ENCODE assay signal across 40 mouse cellular contexts in the genomic region with DNA sequence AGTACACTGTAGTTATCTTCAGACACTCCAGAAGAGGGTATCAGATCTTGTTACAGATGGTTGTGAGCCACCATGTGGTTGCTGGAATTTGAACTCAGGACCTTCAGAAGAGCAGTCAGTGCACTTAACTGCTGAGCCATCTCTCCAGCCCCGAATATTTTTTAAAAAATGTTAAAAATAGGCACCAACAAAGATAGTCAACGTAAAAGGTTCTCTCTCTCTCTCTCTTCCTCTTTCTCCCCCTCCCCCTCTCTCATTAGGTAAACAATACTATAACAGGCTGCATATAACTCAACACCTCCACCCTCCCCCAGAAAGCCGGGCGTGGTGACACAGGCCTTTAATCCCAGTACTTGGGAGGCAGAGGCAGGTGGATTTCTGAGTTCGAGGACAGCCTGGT. TPM values are rescaled to one million over a fixed set of nuclear protein-coding genes. Genes with fewer than 3 reads are reported as not detected.
"Had no signal": no experiment of that assay in that cellular context is flagged by ENCODE, and none has a peak within 500 bp of the region (broad histone marks: within the 10 kb centered on the region; RNA-seq: fewer than 3 reads in every experiment).

No protein-coding gene starts in this region.

RNA-seq across cellular contexts. Expression of a gene that starts 30.8 kb away (rescaled TPM):
- total RNA-seq: heart, postnatal 10 days; heart, postnatal 14 days; heart, postnatal 25 days; heart, postnatal 36 days; heart, postnatal 4 days; hematopoietic stem cell, adult 5-6 weeks; hindbrain, postnatal 0 days; layer of hippocampus, adult 18-20 months; layer of hippocampus, adult 2 months; layer of hippocampus, adult 8-10 months; layer of hippocampus, postnatal 10 days; layer of hippocampus, postnatal 14 days; layer of hippocampus, postnatal 25 days; layer of hippocampus, postnatal 36 days; left cerebral cortex, adult 18-20 months; left cerebral cortex, adult 2 months; left cerebral cortex, adult 8-10 months had no signal
- polyA plus RNA-seq: heart, embryonic 12.5 days; heart, embryonic 13.5 days; heart, embryonic 14.5 days; heart, embryonic 15.5 days; heart, embryonic 16.5 days; heart, postnatal 0 days; hindbrain, embryonic 10.5 days; hindbrain, embryonic 11.5 days; hindbrain, embryonic 12.5 days; hindbrain, embryonic 13.5 days; hindbrain, embryonic 14.5 days; hindbrain, embryonic 15.5 days; hindbrain, embryonic 16.5 days; hindbrain, postnatal 0 days; intestine, embryonic 14.5 days; intestine, embryonic 15.5 days; intestine, embryonic 16.5 days; intestine, postnatal 0 days; kidney, adult 2 months; kidney, embryonic 14.5 days; kidney, embryonic 15.5 days; kidney, embryonic 16.5 days; kidney, postnatal 0 days; large intestine, adult 2 months had no signal

RNA-seq across cellular contexts. Expression of a gene that starts 33.5 kb away (rescaled TPM):
- total RNA-seq: heart, postnatal 10 days; heart, postnatal 14 days; heart, postnatal 25 days; heart, postnatal 36 days; heart, postnatal 4 days; hematopoietic stem cell, adult 5-6 weeks; hindbrain, postnatal 0 days; layer of hippocampus, adult 18-20 months; layer of hippocampus, adult 2 months; layer of hippocampus, adult 8-10 months; layer of hippocampus, postnatal 10 days; layer of hippocampus, postnatal 14 days; layer of hippocampus, postnatal 36 days; left cerebral cortex, adult 18-20 months; left cerebral cortex, adult 2 months; left cerebral cortex, adult 8-10 months had no signal
- polyA plus RNA-seq: intestine, postnatal 0 days; large intestine, adult 2 months had no signal
